Mouse (Mus musculus) neural tube, embryonic 15.5 days (tissue): ENCODE measurements around the gene Cnr2. TPM values are rescaled to one million over a fixed set of nuclear protein-coding genes. Genes with fewer than 3 reads are reported as not detected.

Experiments used
- ATAC-seq: fragments of 200-750 bp; cut with Nextera tagmentation; 2 replicates; pipeline ENCODE4 v1.8.0; 2017; ENCODE audit warnings: mild to moderate bottlenecking, moderate TSS enrichment, moderate library complexity; ENCODE audit not compliant: low FRiP score
- H3K27ac ChIP-seq: fragments of 300-500 bp; sonication (generic); replicated peaks from 2 replicates; pipeline ENCODE4 v1.5.1; 2015; ENCODE audit warnings: mild to moderate bottlenecking, inconsistent platforms
- H3K27me3 ChIP-seq: fragments of 300-500 bp; sonication (generic); replicated peaks from 2 replicates; pipeline ENCODE4 v1.6.1; 2015; ENCODE audit warnings: inconsistent platforms
- H3K36me3 ChIP-seq: fragments of 300-500 bp; sonication (generic); 2 replicates; pipeline ENCODE4 v1.6.1; 2015; ENCODE audit warnings: inconsistent platforms
- H3K4me1 ChIP-seq: fragments of 300-500 bp; sonication (generic); 2 replicates; pipeline ENCODE4 v1.6.1; 2015; ENCODE audit warnings: inconsistent platforms
- H3K4me2 ChIP-seq: fragments of 300-500 bp; sonication (generic); 2 replicates; pipeline ENCODE4 v1.6.1; 2015; ENCODE audit warnings: inconsistent platforms, mild to moderate bottlenecking, moderate library complexity
- H3K4me3 ChIP-seq: fragments of 300-500 bp; sonication (generic); replicated peaks from 2 replicates; pipeline ENCODE4 v1.5.1; 2015; ENCODE audit warnings: mild to moderate bottlenecking, inconsistent platforms
- H3K9ac ChIP-seq: fragments of 300-500 bp; sonication (generic); replicated peaks from 2 replicates; pipeline ENCODE4 v1.6.1; 2015; ENCODE audit warnings: mild to moderate bottlenecking, inconsistent platforms
- H3K9me3 ChIP-seq: fragments of 300-500 bp; sonication (generic); replicated peaks from 2 replicates; pipeline ENCODE4 v1.6.1; 2016; ENCODE audit warnings: inconsistent platforms
- WGBS: fragments of 180-500 bp; shearing (Covaris S2); methylation state at CpG from one replicate; pipeline ENCODE4 v1.1.7; 2015; ENCODE audit warnings: mixed read lengths; 5-methylcytosine and 5-hydroxymethylcytosine counted together
- polyA plus RNA-seq: library from polyadenylated mRNA; unstranded; fragments of >200 nt; fragmentation: Nextera tagmentation; extraction: Ambion mirVana; gene quantifications from 2 replicates; pipeline ENCODE4 v1.2.1, GENCODE M21; 2015

The Cnr2 gene
- polyA plus RNA-seq: 0.10 and 0.50 TPM in 2 replicates

DNA sequence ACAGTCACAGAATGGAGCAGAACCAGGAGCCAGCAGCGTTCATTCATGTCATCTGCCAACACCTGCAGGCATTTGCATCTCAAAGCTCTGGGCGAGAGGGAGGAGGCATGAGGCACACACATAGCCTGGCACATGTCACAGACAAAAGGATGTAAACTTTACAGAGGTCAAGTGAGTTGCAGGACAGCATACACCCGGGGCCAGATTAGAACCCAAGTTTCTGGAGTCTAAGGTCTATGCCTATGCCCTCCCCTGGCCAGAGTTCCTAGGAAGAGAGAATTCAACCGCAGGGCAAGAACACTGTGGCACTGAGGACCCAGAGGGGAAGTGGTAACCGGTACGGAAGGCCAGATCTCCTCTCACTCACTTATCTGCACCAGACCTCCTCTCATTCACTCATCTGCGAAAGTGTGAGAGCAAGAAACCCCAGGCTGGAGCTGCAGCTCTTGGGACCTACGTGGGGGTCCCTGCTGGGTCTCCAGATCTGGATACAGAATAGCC is at the start of gene Cnr2:
Gene Cnr2, plus strand, starts transcription at position 324 of the 501 bp plus-strand sequence.
- WGBS: 52% methylated on average over 8 of the region's 8 CpGs
- Histone ChIP-seq H3K9me3 (no peaks in the 10 kb centered on the region), H3K36me3 (no peaks in the 10 kb centered on the region), H3K4me2 (no peak within 1 kb of the TSS), H3K9ac (no peak within 1 kb of the TSS), H3K4me3 (no peak within 1 kb of the TSS), H3K27ac (no peak within 1 kb of the TSS), H3K27me3 (no peaks in the 10 kb centered on the region), H3K4me1 (no peaks in the 10 kb centered on the region)
- ATAC-seq: no peak

DNA sequence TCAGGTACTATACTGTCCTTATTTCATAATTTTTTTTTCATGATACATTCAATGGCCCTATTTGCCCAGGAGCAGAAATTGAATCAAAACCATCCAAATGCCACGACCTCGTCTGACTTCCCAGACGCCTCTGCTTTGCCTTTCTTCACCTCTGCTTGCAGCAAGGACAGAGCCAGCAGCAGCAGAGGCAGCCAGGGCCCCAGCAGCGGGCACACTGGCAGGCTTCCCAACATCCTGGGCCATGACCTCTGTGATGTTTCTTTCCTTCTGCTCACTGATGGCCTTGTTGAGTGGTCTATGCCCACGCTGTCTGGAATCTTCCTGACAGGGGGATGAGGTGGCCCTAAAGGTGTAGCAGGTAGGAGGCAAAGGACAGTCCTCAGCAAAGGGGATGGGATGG is 47.6 kb upstream of the Cnr2 start:
- peaks cover 15% of the 10 kb centered on the region for H3K4me1 ChIP-seq
- no peaks in the 10 kb centered on the region for H3K9me3 ChIP-seq
- H3K4me3 ChIP-seq: no peak overlapping the region
- H3K27ac ChIP-seq: no peak overlapping the region
- ATAC-seq: no peak
- no peaks in the 10 kb centered on the region for H3K36me3 ChIP-seq
- 61% methylated on average over 5 of the region's 5 CpGs for WGBS
- no peak overlapping the region for H3K4me2 ChIP-seq
- no peak overlapping the region for H3K9ac ChIP-seq
- no peaks in the 10 kb centered on the region for H3K27me3 ChIP-seq

DNA sequence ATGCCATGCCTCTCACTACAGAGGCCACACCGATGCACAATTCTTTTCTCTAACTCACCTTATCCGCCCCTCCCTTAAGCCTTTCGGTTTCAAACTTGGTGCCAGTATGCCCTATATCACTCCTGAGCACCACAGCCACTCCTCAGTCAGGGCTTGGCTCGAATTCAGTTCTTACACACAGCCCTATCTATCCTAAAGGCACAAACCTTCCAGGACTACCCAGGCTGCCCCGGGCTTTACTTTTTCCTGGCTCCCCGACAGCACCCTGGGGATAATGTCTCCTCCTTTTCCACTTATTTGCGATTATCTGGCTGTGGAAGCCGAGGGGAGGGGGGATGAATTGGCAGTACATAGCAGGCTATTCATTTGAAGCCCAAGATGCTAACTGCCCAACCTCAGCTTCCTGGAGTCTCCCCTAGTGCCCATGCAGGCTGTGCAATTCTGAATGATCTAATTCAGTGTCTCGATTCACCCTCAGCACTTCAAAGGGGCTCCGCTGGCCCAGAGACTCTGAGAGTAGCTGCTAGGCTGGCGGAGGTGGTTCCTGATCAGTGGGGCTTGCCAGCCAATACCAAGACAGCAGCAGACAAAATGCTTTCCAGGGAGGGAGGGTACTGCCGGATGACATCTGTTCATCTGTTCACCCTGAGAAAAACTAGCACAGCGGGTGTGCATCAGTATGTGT is 44.6 kb upstream of the Cnr2 start:
- WGBS: 19% methylated on average over 13 of the region's 13 CpGs
- ATAC-seq: peak; percentile 74
- Histone ChIP-seq H3K9me3 (no peaks in the 10 kb centered on the region), H3K27me3 (no peaks in the 10 kb centered on the region), H3K9ac (peak overlapping the region; percentile 28; the same call in 1 of the 2 replicates), H3K4me3 (no peak overlapping the region), H3K36me3 (no peaks in the 10 kb centered on the region), H3K4me2 (peak overlapping the region; percentile 37), H3K4me1 (peaks cover 28% of the 10 kb centered on the region), H3K27ac (peak overlapping the region; percentile 75)

DNA sequence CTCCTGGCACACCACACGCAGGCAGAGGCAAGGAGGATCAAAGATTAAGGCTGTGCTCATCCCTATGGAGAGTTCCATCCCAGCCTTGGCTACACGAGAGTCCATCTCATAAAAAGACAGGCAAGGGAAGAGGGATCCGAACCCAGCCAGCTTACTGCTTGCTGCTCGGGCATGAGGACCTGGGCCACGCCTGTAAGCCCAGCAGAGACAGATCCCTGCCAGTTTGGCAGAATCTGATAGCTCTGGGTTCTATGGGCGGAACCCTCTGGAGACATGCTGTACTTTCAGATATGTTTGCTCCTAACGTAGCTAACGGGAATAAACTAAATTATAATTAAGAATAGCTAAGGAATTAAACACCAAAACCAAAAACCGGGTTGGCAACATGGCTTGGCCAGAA is 43.3 kb upstream of the Cnr2 start:
- 87% methylated on average over 9 of the region's 9 CpGs for whole genome bisulfite sequencing
- Histone ChIP-seq H3K9ac (no peak overlapping the region), H3K4me1 (peaks cover 28% of the 10 kb centered on the region), H3K4me3 (no peak overlapping the region), H3K27me3 (no peaks in the 10 kb centered on the region), H3K9me3 (no peaks in the 10 kb centered on the region), H3K4me2 (no peak overlapping the region), H3K27ac (no peak overlapping the region), H3K36me3 (no peaks in the 10 kb centered on the region)
- ATAC-seq: no peak

DNA sequence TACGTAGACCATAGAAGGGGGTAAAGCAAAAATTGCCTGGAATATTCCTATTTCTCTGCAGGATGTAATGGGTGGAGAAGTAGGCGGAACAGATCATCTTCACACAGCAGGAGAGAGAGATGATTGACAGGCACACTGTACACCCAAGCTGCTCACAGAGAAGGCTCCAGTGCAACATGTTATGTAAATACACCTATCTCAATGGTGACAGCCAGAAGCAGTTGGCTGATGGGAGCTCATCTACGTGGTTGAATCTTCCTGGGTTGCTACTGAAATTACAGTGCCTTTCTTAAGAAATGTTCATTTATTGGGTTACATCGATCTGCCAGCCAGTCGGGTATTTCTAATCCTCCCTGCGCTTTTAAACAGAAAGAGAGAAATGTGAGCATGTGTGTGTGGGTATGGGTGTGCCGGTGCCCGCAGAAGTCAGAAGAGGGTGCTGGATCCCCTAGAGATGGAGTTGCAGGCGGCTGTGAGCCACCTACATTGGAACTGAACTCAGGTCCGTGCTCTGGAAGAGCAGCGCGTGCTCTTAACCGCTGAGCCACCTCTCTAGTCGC is 41.1 kb upstream of the Cnr2 start:
- H3K27me3 ChIP-seq: no peaks in the 10 kb centered on the region
- peak overlapping the region; percentile 98 for H3K27ac ChIP-seq
- no peak overlapping the region for H3K9ac ChIP-seq
- no peaks in the 10 kb centered on the region for H3K36me3 ChIP-seq
- peaks cover 44% of the 10 kb centered on the region for H3K4me1 ChIP-seq
- WGBS: 93% methylated on average over 14 of the region's 14 CpGs
- no peak overlapping the region for H3K4me3 ChIP-seq
- H3K9me3 ChIP-seq: no peaks in the 10 kb centered on the region
- no peak overlapping the region for H3K4me2 ChIP-seq
- no peak for ATAC-seq

DNA sequence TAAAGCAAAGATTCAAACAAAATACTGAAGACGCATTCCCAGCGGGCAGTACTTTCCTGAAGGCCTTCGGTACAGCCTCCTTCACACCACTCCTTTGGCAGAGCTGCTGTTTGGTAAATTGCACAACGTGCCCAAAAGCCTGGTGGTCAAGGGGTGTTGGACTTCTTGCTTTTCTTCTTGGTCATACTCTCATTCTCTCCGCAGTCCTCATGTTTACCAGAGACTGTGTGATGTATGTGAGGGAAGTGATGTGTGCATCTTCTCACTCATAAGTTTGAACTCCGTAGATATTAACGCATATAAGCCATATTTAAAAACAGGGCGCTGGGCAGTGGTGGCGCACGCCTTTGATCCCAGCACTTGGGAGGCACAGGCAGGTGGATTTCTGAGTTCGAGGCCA is 40.6 kb upstream of the Cnr2 start:
- no peaks in the 10 kb centered on the region for H3K36me3 ChIP-seq
- H3K4me1 ChIP-seq: peaks cover 49% of the 10 kb centered on the region
- ATAC-seq: no peak
- H3K4me2 ChIP-seq: peak overlapping the region; percentile 84
- H3K27me3 ChIP-seq: no peaks in the 10 kb centered on the region
- peak overlapping the region; percentile 77; the same call in 1 of the 2 replicates for H3K4me3 ChIP-seq
- WGBS: 68% methylated on average over 11 of the region's 11 CpGs
- H3K9me3 ChIP-seq: no peaks in the 10 kb centered on the region
- no peak overlapping the region for H3K9ac ChIP-seq
- H3K27ac ChIP-seq: peak overlapping the region; percentile 98

DNA sequence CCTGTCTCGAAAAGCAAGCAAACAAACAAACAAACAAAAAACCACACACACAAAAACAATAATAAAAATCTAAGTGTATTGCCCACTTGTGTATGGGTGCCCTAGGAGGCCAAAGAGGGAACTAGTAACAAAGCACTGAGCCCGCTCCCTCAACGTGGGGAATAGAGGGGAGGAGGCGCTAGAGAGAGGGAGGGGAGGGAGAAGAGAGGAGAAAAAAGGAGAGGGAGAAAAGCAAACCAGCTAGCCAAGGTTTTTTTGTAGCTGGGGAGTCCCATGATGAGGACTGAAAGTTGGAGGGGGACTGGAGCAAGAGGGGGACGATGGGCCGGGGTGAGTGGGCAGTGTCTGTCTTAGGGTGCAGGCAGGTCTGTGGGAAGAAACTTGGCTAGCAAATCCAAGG is 40.1 kb upstream of the Cnr2 start:
- peak overlapping the region; percentile 84 for H3K4me2 ChIP-seq
- no peaks in the 10 kb centered on the region for H3K9me3 ChIP-seq
- H3K27me3 ChIP-seq: no peaks in the 10 kb centered on the region
- H3K27ac ChIP-seq: peak overlapping the region; percentile 98
- no peaks in the 10 kb centered on the region for H3K36me3 ChIP-seq
- peak; percentile 6 for ATAC-seq
- peaks cover 50% of the 10 kb centered on the region for H3K4me1 ChIP-seq
- H3K4me3 ChIP-seq: peak overlapping the region; percentile 77
- peak overlapping the region; percentile 79 for H3K9ac ChIP-seq
- 6% methylated on average over 6 of the region's 6 CpGs for WGBS

DNA sequence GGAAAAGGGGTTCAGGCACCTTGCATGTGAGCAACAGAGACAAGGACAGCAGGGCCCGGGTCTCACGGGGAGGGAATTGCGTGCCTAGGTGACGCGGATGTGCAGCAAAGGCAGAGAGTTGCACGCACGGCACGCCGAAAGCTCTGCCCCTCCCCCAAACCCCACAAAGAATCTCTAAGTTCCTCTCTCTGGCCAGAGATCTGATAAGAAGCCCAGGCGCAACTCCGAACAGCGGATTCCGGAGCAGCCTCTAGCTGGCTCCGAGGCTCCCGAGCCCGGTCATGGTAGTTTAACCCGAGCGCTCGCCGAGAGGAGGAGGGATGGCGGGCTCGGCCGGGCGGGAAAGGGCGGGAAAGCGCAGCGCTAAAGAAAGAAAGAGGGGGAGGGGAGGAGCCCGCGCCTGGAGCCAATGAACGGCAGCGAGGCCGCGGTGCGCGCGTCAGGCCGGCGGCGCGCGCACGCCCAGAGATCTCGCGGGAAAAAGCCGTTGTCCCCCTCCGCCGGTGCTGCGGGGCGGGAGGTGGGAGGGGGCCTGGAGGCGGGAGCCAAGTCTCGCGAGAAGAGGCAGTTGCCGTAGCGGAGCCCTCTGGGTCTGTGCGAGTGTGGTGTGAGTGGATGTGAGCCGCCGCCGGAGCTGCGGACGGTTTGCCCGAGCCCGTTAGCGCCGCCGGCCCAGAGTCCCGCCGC is 39.5 kb upstream of the Cnr2 start, which contains the start of gene Srsf10:
Gene Srsf10, plus strand, starts transcription at position 212 of the 687 bp plus-strand sequence.
- Histone ChIP-seq H3K36me3 (no peaks in the 10 kb centered on the region), H3K4me3 (peak within 1 kb of the TSS; percentile 77), H3K9me3 (no peaks in the 10 kb centered on the region), H3K4me1 (peaks cover 48% of the 10 kb centered on the region), H3K27me3 (no peaks in the 10 kb centered on the region), H3K27ac (peak within 1 kb of the TSS; percentile 98), H3K9ac (peak within 1 kb of the TSS; percentile 79), H3K4me2 (peak within 1 kb of the TSS; percentile 84)
- peak; percentile 96 for ATAC-seq
- WGBS: under 1% methylated on average over 48 of the region's 67 CpGs

DNA sequence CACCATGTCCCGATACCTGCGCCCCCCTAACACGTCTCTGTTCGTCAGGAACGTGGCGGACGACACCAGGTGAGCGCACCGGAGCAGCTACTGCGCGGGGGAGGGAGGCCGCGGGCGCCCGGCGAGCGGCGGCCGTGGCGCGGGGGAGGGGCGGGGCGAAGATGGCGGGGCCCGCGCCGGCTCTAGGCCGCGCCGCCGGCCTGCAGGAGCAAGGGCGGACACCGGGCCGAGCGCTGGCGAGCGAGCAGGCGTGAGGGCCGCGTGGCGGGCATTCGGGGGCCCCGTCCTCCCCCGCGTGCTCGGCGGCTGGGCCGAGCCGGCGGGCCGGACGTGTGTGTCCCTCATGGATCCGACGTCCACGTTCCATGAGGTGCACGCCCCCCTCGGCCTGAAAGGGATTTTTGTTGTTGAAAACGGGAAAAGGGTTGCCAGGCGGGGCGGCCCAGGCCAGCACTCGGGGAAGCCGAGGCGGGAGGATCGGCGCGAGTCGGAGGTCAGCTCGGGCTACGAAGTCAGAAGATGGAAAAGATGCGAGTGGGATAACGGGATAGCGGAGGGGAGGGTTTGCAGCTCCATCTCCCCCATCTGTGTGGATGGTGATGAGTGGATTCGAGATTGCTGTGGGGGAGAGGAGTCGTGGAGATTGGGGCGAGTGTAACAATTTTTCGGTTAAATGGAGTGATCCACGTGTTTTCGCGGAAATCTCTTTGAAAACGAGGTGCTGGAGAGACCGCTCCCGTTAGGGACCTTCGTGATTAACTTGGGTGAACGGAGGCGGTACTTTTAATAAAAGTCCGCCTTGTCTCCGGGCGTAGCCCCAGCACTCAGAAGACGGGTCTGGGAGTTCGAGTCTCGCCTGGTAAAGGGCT is 38.7 kb upstream of the Cnr2 start:
- Histone ChIP-seq H3K9me3 (no peaks in the 10 kb centered on the region), H3K27me3 (no peaks in the 10 kb centered on the region), H3K9ac (peak overlapping the region; percentile 75), H3K4me1 (peaks cover 48% of the 10 kb centered on the region), H3K36me3 (no peaks in the 10 kb centered on the region), H3K4me3 (peak overlapping the region; percentile 77), H3K27ac (peak overlapping the region; percentile 98), H3K4me2 (peak overlapping the region; percentile 72)
- WGBS: under 1% methylated on average over 84 of the region's 91 CpGs
- peak; percentile 79 for ATAC-seq

DNA sequence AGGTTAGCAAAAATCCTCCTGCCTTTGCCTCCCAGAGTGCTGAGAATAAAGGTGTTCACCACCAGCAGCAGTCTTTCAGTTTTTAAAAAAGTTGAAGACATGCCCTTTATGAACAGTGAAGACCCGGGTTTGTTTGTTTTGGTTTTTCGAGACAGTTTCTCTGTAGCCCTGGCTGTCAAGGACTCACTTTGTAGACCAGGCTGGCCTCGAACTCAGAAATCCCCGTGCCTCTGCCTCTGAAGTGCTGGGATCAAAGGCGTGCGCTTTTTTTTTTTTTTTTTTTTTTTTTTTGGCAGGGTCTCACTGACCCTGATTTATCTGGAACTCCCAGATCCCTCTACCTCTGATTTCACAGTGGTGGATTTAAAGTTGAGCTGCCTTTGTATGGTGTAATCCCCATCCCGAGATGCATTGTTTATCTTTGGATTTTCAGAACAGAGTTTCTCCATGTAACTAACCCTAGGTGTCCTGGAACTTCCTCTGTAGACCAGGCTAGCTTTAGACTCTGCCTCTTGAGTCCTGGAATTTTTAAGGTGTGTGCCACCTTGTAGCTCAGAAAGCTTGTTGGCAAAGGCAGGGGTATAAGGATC is 37.5 kb upstream of the Cnr2 start:
- H3K9ac ChIP-seq: peak overlapping the region; percentile 75
- 11% methylated on average over 7 of the region's 7 CpGs for WGBS
- 0 out of 2 replicates have a peak, but pooled peaks cover 3% of the 10 kb centered on the region for H3K36me3 ChIP-seq
- H3K4me1 ChIP-seq: peaks cover 48% of the 10 kb centered on the region
- H3K4me3 ChIP-seq: peak overlapping the region; percentile 77
- no peak for ATAC-seq
- no peaks in the 10 kb centered on the region for H3K9me3 ChIP-seq
- H3K27ac ChIP-seq: no peak overlapping the region
- no peaks in the 10 kb centered on the region for H3K27me3 ChIP-seq
- H3K4me2 ChIP-seq: peak overlapping the region; percentile 72

DNA sequence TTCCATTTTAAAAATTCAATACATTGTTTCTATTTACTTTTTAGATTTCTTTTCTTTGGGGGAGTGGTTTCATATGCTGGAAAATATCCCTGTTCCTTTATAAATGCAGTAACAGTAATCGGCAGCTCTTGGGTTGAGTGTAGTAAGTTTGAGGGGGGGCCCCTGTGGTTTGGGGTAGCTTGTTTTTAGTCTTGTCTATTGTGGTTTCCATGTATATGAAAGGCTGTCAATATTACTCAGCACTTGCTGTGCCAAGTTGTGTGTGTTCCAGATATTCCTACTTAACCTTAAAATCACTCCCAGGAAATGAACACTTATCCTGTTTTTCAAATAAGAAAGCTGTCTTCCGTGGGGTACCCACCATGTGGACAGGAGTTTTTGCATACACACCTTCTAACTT is 26.2 kb upstream of the Cnr2 start:
- Histone ChIP-seq H3K9ac (no peak overlapping the region), H3K9me3 (no peaks in the 10 kb centered on the region), H3K36me3 (peaks cover 9% of the 10 kb centered on the region; the same call in 1 of the 2 replicates), H3K4me1 (peaks cover 22% of the 10 kb centered on the region), H3K27ac (no peak overlapping the region), H3K4me3 (no peak overlapping the region), H3K27me3 (no peaks in the 10 kb centered on the region), H3K4me2 (no peak overlapping the region)
- no peak for ATAC-seq
- 80% methylated on average over 2 of the region's 2 CpGs for WGBS
